Mouse (Mus musculus): ENCODE measurements around the gene Inip. TPM values are rescaled to one million over a fixed set of nuclear protein-coding genes. Genes with fewer than 3 reads are reported as not detected.

The Inip gene
- total RNA-seq, 2 experiments from 2014 or later = 2.7 to 4.2 TPM

DNA sequence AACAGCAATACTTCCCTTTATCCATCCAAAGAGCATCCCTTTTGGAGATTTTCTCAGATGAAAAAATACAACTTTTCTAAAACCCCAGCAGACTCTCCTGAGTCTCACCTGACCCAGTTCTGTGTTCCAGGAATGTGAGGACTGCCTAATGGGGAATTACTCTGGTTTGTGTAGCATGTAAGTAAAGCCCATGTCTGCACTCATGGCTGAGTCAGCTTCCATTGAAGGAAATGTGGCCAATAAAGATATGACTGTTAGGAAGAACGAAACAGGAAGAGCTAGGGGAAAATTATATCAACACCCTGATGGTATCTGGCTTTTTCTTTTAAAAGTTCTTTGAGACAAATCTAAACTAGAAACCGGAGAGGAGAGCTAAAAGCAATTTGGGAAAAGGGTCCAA is 33.7 kb downstream of the Inip start:
- DNase-seq = no peak

DNA sequence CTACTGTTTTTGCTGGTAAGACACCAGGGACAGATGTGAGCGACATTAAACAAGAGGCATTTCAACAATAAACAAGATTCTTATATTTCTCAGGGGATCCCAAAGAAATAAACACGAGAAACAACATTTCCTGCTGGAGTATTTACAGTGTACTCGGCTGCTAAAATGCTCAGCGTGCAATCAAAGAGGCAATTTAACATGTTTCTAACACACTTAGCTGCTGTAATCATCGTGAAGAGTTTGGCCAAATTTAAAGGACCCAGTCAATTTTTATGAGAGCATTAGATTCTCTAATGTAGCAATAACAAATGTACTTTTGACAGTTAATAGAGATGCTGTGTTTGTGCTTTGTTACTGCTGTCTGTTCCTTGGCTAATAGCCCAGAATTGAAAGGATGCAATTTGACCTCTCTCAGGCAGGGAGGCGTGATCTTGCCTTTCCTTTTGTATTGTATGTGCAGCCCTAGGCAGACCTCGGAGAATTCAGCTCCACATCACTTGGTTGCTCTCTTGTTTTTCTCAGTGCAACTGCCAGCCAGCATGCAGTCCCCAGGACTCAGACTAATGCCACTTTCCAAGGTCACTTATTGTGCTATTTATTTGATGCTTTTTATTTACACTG is 35.9 kb downstream of the Inip start:
- no peak for DNase-seq

- no peak for DNase-seq
Observed at GRCm38 (mm10) chr4:59764950-59765349, 36.4 kb downstream of the Inip start.

GRCm38 (mm10) chr4:59761365-59761729 is 40.0 kb downstream of the Inip start:
- peak; percentile 32 for DNase-seq

DNA sequence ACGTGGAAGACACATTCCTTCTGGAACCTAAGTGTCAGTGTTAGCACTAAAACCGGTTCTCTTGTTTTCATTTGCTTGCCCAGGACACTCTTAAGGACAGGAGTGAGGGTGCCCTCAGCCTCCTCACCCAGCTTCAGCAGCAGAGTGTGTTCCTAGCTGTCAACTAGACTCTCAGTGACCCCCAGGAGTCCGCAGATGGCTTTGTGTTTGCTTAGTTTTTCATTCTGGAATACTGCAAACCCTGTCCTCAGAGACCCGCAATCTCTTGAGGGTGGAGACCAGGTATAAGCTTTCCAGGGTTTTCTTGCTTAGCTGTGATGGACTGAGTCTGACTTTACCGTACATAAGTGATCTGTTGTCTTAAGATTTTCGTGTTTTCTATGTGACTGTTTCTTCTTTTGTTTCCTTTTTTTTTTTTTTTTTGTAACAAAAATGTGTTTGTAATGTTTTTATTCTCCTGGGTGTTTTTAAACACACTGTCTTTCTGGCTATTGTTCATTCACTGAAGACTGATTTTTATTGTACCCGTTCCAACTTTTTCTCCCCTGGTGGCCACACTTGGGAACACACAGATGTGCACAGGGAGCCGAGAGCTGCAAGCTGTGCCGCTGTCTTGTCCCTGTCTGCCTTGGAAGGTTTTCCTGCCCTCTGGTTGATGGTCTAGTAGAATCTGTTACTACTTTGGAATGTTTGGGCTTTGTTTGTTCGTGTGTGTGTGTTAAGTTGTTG is 40.6 kb downstream of the Inip start:
- peak; percentile 35 for DNase-seq

DNA sequence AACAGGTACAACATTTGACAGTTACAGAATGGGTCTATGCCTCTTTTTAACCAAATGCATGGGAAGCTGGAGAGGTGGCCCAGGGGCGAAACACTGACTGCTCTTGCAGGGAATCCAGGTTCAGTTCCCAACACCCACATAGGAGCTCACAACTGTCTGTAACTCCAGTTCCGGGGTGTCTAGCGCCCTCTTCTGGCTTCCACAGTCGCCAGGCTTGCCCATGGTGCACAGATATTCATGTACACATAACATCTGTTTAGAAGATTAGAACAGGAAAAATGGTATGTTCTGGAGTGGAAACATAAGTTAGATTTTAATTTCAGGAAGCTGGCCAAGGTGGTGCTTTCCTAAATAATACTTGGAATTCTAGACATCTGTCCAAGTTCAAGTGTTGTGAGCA is 41.4 kb downstream of the Inip start:
- DNase-seq = no peak

- no peak for DNase-seq
Observed at GRCm38 (mm10) chr4:59757452-59758435, 43.6 kb downstream of the Inip start.

GRCm38 (mm10) chr4:59756332-59757082 is 44.9 kb downstream of the Inip start:
- peak; percentile 62 for DNase-seq

- DNase-seq = no peak
Observed at GRCm38 (mm10) chr4:59753491-59754140, 47.8 kb downstream of the Inip start.

GRCm38 (mm10) chr4:59739882-59740281 is 61.5 kb downstream of the Inip start:
- DNase-seq = no peak

DNA sequence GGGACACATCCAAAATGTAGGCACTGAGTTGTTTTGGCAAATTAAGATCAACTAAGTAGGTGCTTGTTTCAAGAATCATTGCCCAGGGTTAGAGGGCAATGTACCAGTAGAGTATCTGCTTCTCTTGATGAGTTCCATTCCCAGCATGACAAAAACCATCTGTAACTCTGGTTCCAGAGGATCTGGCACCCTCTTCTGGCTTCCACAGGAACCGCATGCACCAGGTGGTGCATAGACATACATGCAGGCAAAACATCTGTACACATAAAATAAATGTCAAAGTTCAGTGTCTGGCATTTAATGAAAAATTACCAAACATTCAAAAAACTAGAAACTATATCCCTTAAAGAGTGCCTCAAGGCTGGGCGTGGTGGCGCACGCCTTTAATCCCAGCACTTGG is 62.1 kb downstream of the Inip start:
- no peak for DNase-seq

DNA sequence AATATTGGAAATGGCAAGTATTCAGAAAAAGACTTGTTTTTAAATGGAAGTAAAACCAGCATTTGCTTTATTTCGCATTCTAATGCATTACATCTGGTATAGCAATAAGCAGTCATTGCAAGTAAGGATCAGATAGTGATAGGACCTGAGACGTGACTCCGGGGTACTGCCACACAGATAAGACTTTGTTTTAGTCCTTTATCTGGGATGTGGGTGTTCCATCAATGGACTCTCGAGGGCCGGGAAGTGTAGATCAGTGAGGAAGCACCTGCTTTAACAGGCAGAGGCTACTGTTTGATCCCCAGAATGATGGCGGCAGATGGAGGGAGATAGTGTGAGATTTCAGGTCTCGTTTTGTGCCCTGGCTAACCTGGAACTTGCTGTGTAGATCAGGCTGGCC is 69.8 kb downstream of the Inip start:
- DNase-seq = no peak

- DNase-seq = no peak
Observed at GRCm38 (mm10) chr4:59728839-59729238, 72.5 kb downstream of the Inip start.

DNA sequence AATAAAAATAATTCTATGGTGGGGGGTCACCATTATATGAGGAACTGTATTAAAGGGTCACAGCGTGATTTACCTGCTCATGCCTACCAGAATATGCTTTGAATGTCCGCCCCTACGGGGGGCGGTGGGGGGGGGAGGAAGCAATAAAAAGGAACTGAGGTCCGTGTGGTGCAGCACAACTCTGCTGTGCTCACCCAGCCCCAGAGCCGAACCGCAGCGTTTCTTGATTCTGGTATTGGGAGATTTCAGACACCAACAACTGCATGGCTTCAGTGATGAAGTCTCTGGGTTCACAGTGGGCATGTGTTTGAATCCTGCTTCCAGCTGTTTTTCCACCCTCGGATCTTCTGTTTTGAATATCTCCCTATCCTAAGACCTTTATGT is 73.5 kb downstream of the Inip start:
- no peak for DNase-seq

GRCm38 (mm10) chr4:59727187-59727877 is 74.1 kb downstream of the Inip start:
- no peak for DNase-seq

DNA sequence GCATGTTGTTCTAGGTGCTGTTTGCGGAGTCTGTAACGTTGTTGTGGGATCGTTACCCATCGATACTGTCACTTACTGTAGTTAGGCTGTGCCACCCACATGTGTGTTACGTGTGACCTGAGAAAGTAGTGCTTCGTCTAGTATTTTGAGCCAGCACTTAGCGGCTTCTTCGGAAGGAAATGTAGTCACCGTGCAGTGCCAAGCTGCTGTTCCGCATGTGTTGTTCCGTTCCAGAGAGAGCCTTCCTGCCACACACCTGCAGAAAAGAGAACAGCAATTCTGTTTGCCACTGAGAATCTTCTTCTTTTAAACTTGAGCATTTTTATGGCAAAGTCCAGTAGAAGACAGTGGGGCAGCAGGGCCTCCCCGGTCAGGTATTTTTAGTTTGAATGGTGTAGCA is 74.9 kb downstream of the Inip start:
- DNase-seq = no peak

DNA sequence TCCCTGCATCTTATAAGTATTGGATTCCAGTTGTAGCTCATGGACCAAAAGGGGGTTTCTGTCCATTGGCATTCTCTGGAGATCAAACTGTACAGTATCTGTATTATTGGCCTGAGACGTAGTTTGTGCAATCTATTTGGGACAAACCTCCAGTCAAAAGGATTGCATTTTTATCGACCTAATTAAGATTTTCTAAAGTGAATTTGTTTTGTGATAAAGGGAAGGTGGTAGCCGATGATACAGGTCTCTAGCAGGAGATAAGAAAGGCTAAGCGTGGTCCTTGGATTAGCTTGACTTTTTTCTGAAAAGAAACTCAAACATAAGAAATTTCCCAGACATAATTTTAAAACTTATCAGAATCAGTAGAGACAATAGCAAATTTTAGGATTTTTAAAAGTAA is 75.8 kb downstream of the Inip start:
- DNase-seq = no peak

GRCm38 (mm10) chr4:59721811-59722210 is 79.6 kb downstream of the Inip start:
- no peak for DNase-seq

Data from gastrocnemius, postnatal 25 days (tissue).